Mouse (Mus musculus): Measurements from ENCODE around the gene Olfr1193.
"Not testable (repeated sequence)": the region's sequence is repeated elsewhere in the genome, so short reads cannot be mapped to it uniquely, and the experiment has no call there.

Olfr1193 gene

DNA sequence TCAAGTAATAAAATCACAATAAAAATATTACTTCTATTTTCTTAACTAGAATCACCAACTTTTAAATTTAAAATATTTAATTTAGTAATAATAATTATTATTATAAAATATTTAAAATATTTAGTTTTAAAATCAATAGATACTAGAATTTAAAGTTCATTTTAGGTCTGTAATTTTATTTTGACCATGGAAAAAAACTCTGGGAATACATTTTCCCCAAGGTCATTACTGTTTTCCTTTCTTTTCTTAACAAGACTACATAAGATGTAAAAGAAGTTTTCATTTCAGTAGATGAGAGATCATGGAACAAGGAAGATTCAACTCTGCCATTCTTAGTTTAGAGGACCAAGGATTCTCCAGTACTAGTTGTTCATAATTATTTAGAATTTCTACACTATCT lies at the start of gene Olfr1193:
Gene Olfr1193, plus strand, starts transcription at position 301 of the 400 bp plus-strand sequence.
- DNase-seq: not testable (repeated sequence)

DNA sequence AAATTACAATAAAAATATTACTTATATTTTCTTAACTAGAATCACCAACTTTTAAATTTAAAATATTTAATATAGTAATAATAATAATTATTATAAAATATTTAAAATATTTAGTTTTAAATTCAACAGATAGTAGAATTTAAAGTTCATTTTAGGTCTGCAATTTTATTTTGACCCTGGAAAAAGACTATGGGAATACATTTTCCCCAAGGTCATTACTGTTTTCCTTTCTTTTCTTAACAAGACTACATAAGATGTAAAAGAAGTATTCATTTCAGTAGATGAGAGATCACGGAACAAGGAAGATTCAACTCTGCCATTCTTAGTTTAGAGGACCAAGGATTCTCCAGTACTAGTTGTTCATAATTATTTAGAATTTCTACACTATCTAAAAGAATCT lies 35.2 kb upstream of the Olfr1193 start, which contains the start of gene Olfr1191-ps1:
Gene Olfr1191-ps1, plus strand, starts transcription at position 301 of the 400 bp plus-strand sequence.
- not testable (repeated sequence) for DNase-seq

DNA sequence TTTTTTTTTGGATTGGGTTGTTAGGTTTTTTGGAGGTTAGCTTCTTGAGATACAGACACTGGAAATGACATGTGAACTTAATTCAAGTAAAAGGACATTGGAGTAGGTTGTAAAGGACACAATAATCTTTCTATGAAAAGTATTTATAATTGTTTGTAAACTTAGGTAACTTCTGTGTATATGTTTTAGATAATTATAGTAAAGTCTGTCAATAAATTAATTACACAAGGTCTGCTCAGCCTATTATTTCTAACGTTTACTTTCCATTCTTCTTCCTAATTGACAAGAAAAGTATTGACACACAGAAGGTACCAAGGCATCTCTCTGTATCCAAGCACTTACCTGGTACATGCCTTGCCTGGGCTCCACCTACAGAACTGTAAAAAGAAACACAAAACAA lies 27.2 kb upstream of the Olfr1193 start, which contains the start of gene Olfr1192-ps1:
Gene Olfr1192-ps1, plus strand, starts transcription at position 301 of the 400 bp plus-strand sequence.
- no peak for DNase-seq

DNA sequence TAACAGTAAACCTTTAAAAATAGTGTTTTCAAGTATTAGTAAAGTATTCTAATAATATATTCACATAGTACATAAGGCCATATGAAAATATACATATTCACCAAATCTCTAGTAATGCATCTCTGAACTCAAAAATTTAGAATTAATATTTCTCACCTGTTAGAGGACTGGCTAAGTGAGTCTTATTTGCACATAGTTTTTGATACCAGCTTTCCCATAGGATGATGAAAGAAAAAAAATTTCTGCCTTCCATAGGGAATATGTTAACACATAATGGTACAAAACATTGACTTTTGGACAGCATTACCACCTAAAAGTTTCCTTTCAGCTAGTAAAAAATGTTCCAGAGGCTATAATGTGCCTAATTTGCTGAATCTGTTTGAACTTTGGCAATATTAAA lies 13.7 kb downstream of the Olfr1193 start, which contains the start of gene Olfr1195:
Gene Olfr1195, minus strand, starts transcription at position 101 of the 400 bp plus-strand sequence.
- no peak for DNase-seq

DNA sequence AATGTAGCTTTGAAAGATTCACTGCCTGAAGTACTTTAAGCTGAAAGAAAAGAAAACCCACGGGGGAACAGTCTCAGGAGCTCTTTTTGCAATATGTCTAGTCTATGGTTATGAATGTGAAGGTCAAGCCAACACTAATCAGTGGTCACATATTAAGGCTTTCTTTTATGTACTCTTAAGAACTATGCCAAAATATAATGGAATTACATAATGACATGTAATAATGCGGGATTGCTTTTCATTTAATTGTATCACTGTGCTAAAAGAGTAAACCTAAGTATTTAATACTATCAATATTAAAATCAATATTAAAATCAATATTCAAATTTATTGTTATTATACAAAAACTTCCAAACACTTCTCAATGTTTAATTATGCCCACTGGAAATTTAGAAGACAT lies 29.1 kb downstream of the Olfr1193 start, which contains the start of gene Olfr1196:
Gene Olfr1196, minus strand, starts transcription at position 101 of the 400 bp plus-strand sequence.
- DNase-seq: no peak
